In genomic region chr10:69100742-69101141, GRCm38 (mm10) we compare ENCODE assay signal across 9 mouse cellular contexts. TPM values are rescaled to one million over a fixed set of nuclear protein-coding genes. Genes with fewer than 3 reads are reported as not detected.
DNase-seq lines count a peak whose midpoint lies in the region; ATAC-seq and TF ChIP-seq lines count a peak whose summit lies in the region.
"Not testable (repeated sequence)": the region's sequence is repeated elsewhere in the genome, so short reads cannot be mapped to it uniquely, and the experiment has no call there.
"Had no signal": no experiment of that assay in that cellular context is flagged by ENCODE, and none has a peak within 500 bp of the region (broad histone marks: within the 10 kb centered on the region; RNA-seq: fewer than 3 reads in every experiment).

No protein-coding gene starts in this region.

- TF ChIP-seq CTCF in brain, embryonic 14.5 days (IDR thresholded peaks at IDR 0.05; ENCODE audit: borderline replicate concordance, extremely low read depth, insufficient read depth, insufficient read length); lung, embryonic 14.5 days (IDR thresholded peaks at IDR 0.05; ENCODE audit: low read depth): not testable (repeated sequence)

- not testable (repeated sequence) for H3K9me3 ChIP-seq in lung, embryonic 14.5 days (ENCODE audit: low read depth, low read length)

- DNase-seq in brain, embryonic 14.5 days (ENCODE audit: low read depth): peak; percentile 38
- peak; percentile 15 for DNase-seq in gastrocnemius, postnatal 10 days
- peak; percentile 12 for DNase-seq in heart, postnatal 4 days
- peak; percentile 42 for DNase-seq in lung, embryonic 14.5 days
- DNase-seq in right cerebral cortex, postnatal 14 days: peak; percentile 12
- peak; percentile 73 for DNase-seq in yolk sac, embryonic 10.5 days (ENCODE audit: low spot score)

- not testable (repeated sequence) for TF ChIP-seq POLR2A in brain, embryonic 14.5 days (IDR thresholded peaks at IDR 0.05; ENCODE audit: borderline replicate concordance, extremely low read depth, insufficient read depth, insufficient read length, poor library complexity, severe bottlenecking)

- H3K4me2 ChIP-seq in lung, embryonic 14.5 days: not testable (repeated sequence)

- H3K27me3 ChIP-seq in lung, embryonic 14.5 days (ENCODE audit: insufficient read depth, low read length): not testable (repeated sequence)

- H3K4me3 ChIP-seq in lung, embryonic 14.5 days (ENCODE audit: low read depth, low read length): not testable (repeated sequence)

- not testable (repeated sequence) for H3K4me1 ChIP-seq in lung, embryonic 14.5 days (ENCODE audit: insufficient read depth)

- not testable (repeated sequence) for H3K9ac ChIP-seq in lung, embryonic 14.5 days

- not testable (repeated sequence) for H3K27ac ChIP-seq in lung, embryonic 14.5 days (ENCODE audit: low read depth)

- WGBS in lung, embryonic 14.5 days: 51% methylated on average over 16 of the region's 16 CpGs

- ATAC-seq in lung, embryonic 14.5 days (ENCODE audit: insufficient read depth): not testable (repeated sequence)

- H3K36me3 ChIP-seq in lung, embryonic 14.5 days (ENCODE audit: insufficient read depth): not testable (repeated sequence)

RNA-seq across cellular contexts. Expression of gene Rhobtb1, which starts 50.5 kb away (rescaled TPM):
- polyA plus RNA-seq in brain, embryonic 14.5 days (2012; rRNA removed): 8.0 and 11.7 TPM in 2 replicates
- 10 to 100 TPM; 12.5 to 16.1 TPM for total RNA-seq in gastrocnemius, postnatal 10 days (2021)
- total RNA-seq in heart, postnatal 4 days (2021): 10 to 100 TPM; 46.7 to 59.7 TPM
- polyA plus RNA-seq in lung, embryonic 14.5 days (2014; fragmentation: Nextera tagmentation; extraction: Ambion mirVana): 19.4 and 20.1 TPM in 2 replicates
- polyA plus RNA-seq: activated CD4-positive, CD25-positive, alpha-beta regulatory T cell, adult 4 months; CD4-positive, CD25-positive, alpha-beta regulatory T cell, adult 4 months; G1E had no signal

Comparison
In these comparisons a context has a peak if more than half of its experiments do, and no peak if none do; other contexts are left out.
1. DNase-seq: peak in every context shown above with its lines; median percentile 73 in yolk sac, embryonic 10.5 days; 42 in lung, embryonic 14.5 days; 38 in brain, embryonic 14.5 days; 15 in gastrocnemius, postnatal 10 days; 12 in heart, postnatal 4 days; 12 in right cerebral cortex, postnatal 14 days.